Mouse (Mus musculus): ENCODE results near the gene 4933405O20Rik. TPM values are rescaled to one million over a fixed set of nuclear protein-coding genes. Genes with fewer than 3 reads are reported as not detected.

Gene 4933405O20Rik
- not detected in 2 replicates for polyA plus RNA-seq (2016; fragmentation: Nextera tagmentation; extraction: Ambion mirVana)

DNA sequence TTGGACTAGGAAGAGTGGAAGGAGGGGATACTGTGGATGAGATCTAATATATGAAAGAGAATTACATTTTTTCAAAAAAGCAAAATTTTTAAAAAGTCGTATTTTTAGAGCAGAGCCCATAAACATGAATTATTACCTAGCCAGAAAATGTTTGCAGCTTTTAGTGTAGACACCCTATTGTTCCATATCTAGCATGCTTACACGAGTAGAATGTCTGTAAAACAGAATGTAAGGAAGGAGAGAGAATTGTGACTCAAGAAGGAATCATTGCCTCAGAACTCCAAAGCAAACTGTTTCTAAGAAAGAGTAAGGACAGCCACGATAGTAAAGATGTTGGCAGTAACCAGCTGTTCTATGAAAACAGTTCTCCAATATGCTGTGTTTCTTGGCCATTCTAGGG is at the start of gene 4933405O20Rik:
TSS of gene 4933405O20Rik (plus strand) at position 301 of the 400 bp plus-strand sequence.
- Histone ChIP-seq H3K27me3 (no peaks in the 10 kb centered on the region), H3K4me2 (no peak within 1 kb of the TSS), H3K4me3 (replicated peaks) (no peak within 1 kb of the TSS), H3K9me3 (no peaks in the 10 kb centered on the region), H3K36me3 (replicated peaks) (no peaks in the 10 kb centered on the region), H3K27ac (no peak within 1 kb of the TSS), H3K4me1 (no peaks in the 10 kb centered on the region), H3K9ac (no peak within 1 kb of the TSS)
- ATAC-seq (ENCODE audit: low FRiP score) = no peak
- WGBS = 83% methylated on average over 3 of the region's 3 CpGs

DNA sequence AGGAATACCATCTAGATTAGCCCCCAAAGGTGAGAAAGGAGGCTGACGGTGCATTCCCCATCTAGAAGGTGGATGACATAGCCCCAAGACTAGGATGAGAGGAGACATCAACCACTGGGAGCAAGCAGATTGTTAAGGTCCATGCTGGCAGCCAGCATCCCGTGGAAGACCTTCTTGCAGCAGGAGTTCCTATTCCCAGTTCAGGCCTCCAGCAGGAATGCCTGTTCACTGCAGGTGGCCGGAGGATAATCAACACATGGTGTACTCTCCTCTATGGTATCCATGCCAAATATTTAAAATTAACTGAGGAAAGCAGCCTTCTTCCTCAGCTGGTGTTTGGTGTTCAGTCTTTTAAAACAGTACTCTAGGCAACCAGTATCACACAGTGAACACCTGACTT is 49.4 kb upstream of the 4933405O20Rik start:
- no peak for ATAC-seq (ENCODE audit: low FRiP score)
- 82% methylated on average over 3 of the region's 3 CpGs for WGBS
- no peaks in the 10 kb centered on the region for H3K4me1 ChIP-seq
- no peak overlapping the region for H3K9ac ChIP-seq
- H3K27ac ChIP-seq = no peak overlapping the region
- H3K36me3 ChIP-seq (replicated peaks) = no peaks in the 10 kb centered on the region
- H3K27me3 ChIP-seq = 0 out of 2 replicates have a peak, but pooled peaks cover 3% of the 10 kb centered on the region
- H3K9me3 ChIP-seq = no peaks in the 10 kb centered on the region
- H3K4me2 ChIP-seq = no peak overlapping the region
- no peak overlapping the region for H3K4me3 ChIP-seq (replicated peaks)

DNA sequence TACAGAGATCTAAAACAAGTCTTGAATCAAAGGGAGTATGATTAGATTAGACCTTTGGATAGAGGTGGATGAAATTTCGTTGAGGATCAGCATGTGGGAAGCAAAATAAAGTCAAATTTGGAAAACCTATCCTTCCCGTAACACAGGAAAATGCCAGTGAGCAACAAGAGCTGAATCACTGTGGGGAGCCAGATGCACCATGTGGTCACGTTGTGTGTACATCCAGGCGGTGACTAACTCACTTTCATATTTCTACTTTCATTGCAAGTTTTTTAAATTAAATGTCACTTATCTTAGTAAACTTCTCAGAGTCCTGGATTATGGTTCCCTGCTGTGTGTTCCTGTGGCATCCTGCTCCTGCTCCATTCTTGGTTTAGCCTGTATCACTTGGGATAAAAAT is 47.6 kb upstream of the 4933405O20Rik start:
- WGBS = 75% methylated on average over 4 of the region's 4 CpGs
- Histone ChIP-seq H3K4me3 (replicated peaks) (no peak overlapping the region), H3K36me3 (replicated peaks) (no peaks in the 10 kb centered on the region), H3K27me3 (0 out of 2 replicates have a peak, but pooled peaks cover under 1% of the 10 kb centered on the region), H3K4me1 (no peaks in the 10 kb centered on the region), H3K9me3 (no peaks in the 10 kb centered on the region), H3K27ac (no peak overlapping the region), H3K4me2 (no peak overlapping the region), H3K9ac (no peak overlapping the region)
- ATAC-seq (ENCODE audit: low FRiP score) = no peak

GRCm38 (mm10) chr7:50562708-50563107 is 36.3 kb upstream of the 4933405O20Rik start:
- no peak overlapping the region for H3K4me3 ChIP-seq (replicated peaks)
- no peaks in the 10 kb centered on the region for H3K4me1 ChIP-seq
- no peak overlapping the region for H3K9ac ChIP-seq
- H3K27ac ChIP-seq = no peak overlapping the region
- H3K27me3 ChIP-seq = no peaks in the 10 kb centered on the region
- no peaks in the 10 kb centered on the region for H3K9me3 ChIP-seq
- no peak overlapping the region for H3K4me2 ChIP-seq
- ATAC-seq (ENCODE audit: low FRiP score) = no peak
- H3K36me3 ChIP-seq (replicated peaks) = no peaks in the 10 kb centered on the region
- WGBS = 82% methylated on average over 3 of the region's 3 CpGs

- Histone ChIP-seq H3K9me3 (no peaks in the 10 kb centered on the region), H3K27me3 (no peaks in the 10 kb centered on the region), H3K27ac (no peak overlapping the region), H3K4me2 (no peak overlapping the region), H3K36me3 (replicated peaks) (no peaks in the 10 kb centered on the region), H3K4me1 (no peaks in the 10 kb centered on the region), H3K9ac (no peak overlapping the region), H3K4me3 (replicated peaks) (no peak overlapping the region)
- no peak for ATAC-seq (ENCODE audit: low FRiP score)
- 77% methylated on average over 7 of the region's 7 CpGs for WGBS
Observed at GRCm38 (mm10) chr7:50573841-50574240, 25.1 kb upstream of the 4933405O20Rik start.

DNA sequence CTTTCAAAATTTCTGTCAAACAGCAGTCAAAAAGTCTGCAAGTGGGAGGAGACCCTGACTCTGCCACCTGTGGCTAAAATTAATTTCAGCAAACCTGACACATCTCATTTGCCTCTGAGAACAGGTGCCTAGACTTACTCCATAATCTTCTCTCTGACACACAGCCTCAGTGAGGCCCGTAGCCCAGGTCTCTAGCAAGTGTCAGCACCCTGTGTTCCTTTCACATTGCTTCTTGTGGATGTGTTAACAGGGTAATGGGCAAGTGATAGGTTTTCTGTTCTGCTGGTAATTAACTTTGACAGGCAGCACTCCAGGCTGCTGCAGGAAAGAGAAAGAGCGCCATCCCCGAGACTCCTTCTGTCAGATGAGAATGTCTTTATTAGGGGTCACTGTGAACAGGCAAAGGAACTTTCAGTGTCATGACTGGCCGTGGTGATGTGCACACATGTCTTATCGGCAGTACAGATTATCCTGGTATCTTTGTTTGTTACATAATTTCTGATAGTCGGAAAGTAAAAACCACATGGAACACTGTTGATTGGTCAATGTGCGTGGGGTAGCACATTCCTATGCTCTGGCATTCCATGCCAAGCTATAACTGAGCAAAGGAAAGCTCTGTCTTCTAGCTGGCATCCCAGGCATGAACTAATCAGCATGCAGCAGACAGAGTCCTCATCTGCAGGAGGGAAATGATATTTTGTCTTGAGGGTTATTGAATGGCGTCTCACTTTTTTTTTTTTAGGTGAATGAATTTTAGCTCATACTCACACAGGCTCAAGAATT is 10.2 kb upstream of the 4933405O20Rik start:
- Histone ChIP-seq H3K4me2 (no peak overlapping the region), H3K27me3 (no peaks in the 10 kb centered on the region), H3K27ac (no peak overlapping the region), H3K4me3 (replicated peaks) (no peak overlapping the region), H3K9ac (no peak overlapping the region), H3K9me3 (no peaks in the 10 kb centered on the region), H3K36me3 (replicated peaks) (no peaks in the 10 kb centered on the region), H3K4me1 (peaks cover 6% of the 10 kb centered on the region; the same call in 1 of the 2 replicates)
- ATAC-seq (ENCODE audit: low FRiP score) = 0 out of 2 replicates have a peak, but pooled peaks have one; percentile 36
- 68% methylated on average over 8 of the region's 8 CpGs for WGBS

GRCm38 (mm10) chr7:50614101-50614500 is 15.1 kb downstream of the 4933405O20Rik start:
- Histone ChIP-seq H3K9me3 (no peaks in the 10 kb centered on the region), H3K4me3 (replicated peaks) (no peak overlapping the region), H3K4me1 (no peaks in the 10 kb centered on the region), H3K27ac (no peak overlapping the region), H3K27me3 (no peaks in the 10 kb centered on the region), H3K36me3 (replicated peaks) (no peaks in the 10 kb centered on the region), H3K4me2 (no peak overlapping the region), H3K9ac (no peak overlapping the region)
- ATAC-seq (ENCODE audit: low FRiP score) = no peak
- WGBS = 85% methylated on average over 2 of the region's 2 CpGs

DNA sequence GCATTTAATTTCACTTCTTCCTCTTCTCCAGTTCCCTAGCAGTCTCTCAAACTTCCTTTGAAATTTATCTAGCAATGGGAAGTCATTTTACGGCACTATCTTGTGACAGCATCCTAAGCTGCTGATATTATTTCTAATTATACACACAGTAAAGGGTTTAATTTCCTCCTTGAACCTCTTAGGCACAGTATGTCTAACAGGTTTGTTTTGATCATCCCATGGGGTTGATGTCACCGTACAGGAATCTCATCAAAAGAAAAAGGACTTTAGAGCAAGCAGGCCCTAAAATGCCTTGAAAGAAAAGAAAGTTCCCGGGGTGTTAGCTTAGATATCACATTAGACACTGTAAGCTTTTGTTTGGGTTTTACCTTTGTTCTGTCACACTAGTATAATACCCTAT is 30.2 kb downstream of the 4933405O20Rik start:
- Histone ChIP-seq H3K4me3 (replicated peaks) (no peak overlapping the region), H3K27ac (no peak overlapping the region), H3K4me1 (no peaks in the 10 kb centered on the region), H3K9ac (no peak overlapping the region), H3K9me3 (no peaks in the 10 kb centered on the region), H3K27me3 (no peaks in the 10 kb centered on the region), H3K4me2 (no peak overlapping the region), H3K36me3 (replicated peaks) (no peaks in the 10 kb centered on the region)
- WGBS = 51% methylated on average over 3 of the region's 3 CpGs
- no peak for ATAC-seq (ENCODE audit: low FRiP score)

DNA sequence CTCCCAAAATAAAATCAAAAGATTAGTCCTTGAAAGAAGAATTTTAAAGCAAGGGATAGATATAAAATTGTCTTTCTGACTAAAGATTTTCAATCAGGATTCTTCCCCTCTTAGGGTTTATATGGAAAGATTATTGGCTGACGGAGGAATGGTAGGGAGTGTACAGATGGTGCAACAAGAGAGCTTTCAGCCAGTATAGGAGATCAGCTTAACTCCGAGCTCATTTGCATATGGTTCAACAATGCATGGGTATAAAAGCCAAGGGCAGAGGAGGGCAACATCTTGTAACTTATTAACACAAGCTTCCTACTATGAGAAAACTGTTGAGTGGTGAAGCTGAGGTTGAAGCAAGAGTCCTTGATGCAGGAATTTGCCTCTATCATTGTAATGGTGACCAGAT is 34.2 kb downstream of the 4933405O20Rik start:
- H3K9ac ChIP-seq = no peak overlapping the region
- ATAC-seq (ENCODE audit: low FRiP score) = no peak

More for the DNA sequence above, 34.2 kb downstream of the 4933405O20Rik start:
- Histone ChIP-seq H3K4me3 (replicated peaks) (no peak overlapping the region), H3K27ac (no peak overlapping the region), H3K27me3 (no peaks in the 10 kb centered on the region), H3K4me1 (no peaks in the 10 kb centered on the region), H3K36me3 (replicated peaks) (no peaks in the 10 kb centered on the region), H3K9me3 (no peaks in the 10 kb centered on the region), H3K4me2 (no peak overlapping the region)
- 39% methylated on average over 2 of the region's 2 CpGs for WGBS
